Mouse (Mus musculus): Measurements from ENCODE around the gene Slitrk6. TPM values are rescaled to one million over a fixed set of nuclear protein-coding genes. Genes with fewer than 3 reads are reported as not detected.

Slitrk6 gene
- polyA plus RNA-seq (2016; fragmentation: Nextera tagmentation; extraction: Ambion mirVana), result 2.4 and 2.7 TPM in 2 replicates

- H3K4me3 ChIP-seq, result 0 out of 2 replicates have a peak within 1 kb of the TSS, but pooled peaks have one; percentile 13
- no peaks in the 10 kb centered on the region for H3K36me3 ChIP-seq
- H3K9ac ChIP-seq, result no peak within 1 kb of the TSS
- H3K4me2 ChIP-seq (replicated peaks), result peak within 1 kb of the TSS; percentile 41
- peak; percentile 70; the same call in 1 of the 2 replicates for ATAC-seq (ENCODE audit: low FRiP score, low read depth)
- H3K9me3 ChIP-seq, result no peaks in the 10 kb centered on the region
- WGBS, result 46% methylated on average over 11 of the region's 11 CpGs
- no peaks in the 10 kb centered on the region for H3K4me1 ChIP-seq
- no peaks in the 10 kb centered on the region for H3K27me3 ChIP-seq (replicated peaks)
- no peak within 1 kb of the TSS for H3K27ac ChIP-seq
Observed at GRCm38 (mm10) chr14:110754484-110755307, at the start of gene Slitrk6. Gene Slitrk6 (minus strand): TSS chr14:110755149.

DNA sequence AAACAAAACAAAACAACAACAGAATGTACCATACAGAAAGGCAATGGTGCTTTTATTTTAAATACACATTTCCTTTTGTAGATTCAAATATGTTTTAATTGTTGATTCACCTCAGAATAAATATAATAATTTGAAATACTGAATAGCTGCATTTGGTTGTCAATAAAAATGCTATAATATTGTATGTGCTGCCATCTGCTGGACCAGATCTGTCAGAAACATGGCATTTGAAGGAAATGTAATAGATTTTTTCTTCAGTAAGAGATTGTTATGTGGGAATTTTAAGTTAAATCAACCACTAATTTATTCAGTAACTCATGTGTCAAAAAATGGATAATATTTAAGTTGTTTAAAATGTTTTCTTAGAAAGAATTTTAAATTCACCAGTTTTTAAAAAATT lies 22.6 kb upstream of the Slitrk6 start:
- Histone ChIP-seq H3K27ac (no peak overlapping the region), H3K4me3 (no peak overlapping the region), H3K36me3 (no peaks in the 10 kb centered on the region)

DNA sequence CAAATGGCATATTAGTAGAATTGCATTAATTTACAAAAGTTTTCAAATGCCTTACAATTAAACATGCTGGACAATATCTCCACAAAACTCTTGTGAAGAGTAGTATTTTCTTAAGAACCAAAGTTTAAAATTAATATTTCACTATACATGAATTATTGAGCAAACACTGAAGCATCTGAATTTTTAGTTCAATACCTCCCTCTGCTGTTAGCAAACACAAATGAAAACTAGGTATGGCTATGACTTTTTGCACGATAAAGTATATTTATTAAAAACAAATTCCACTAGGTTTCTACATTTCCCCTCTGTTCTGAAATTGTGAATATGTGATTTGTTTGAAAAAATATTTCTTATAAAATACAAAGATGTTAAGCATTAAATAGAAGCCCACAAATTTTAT lies 15.7 kb upstream of the Slitrk6 start:
- Histone ChIP-seq H3K27ac (no peak overlapping the region), H3K36me3 (no peaks in the 10 kb centered on the region), H3K4me1 (no peaks in the 10 kb centered on the region), H3K4me3 (no peak overlapping the region), H3K27me3 (replicated peaks) (no peaks in the 10 kb centered on the region), H3K4me2 (replicated peaks) (no peak overlapping the region), H3K9me3 (no peaks in the 10 kb centered on the region), H3K9ac (no peak overlapping the region)
- no peak for ATAC-seq (ENCODE audit: low FRiP score, low read depth)
- 88% methylated on average over 1 of the region's 1 CpGs for WGBS

More for the DNA sequence above, 22.6 kb upstream of the Slitrk6 start:
- Histone ChIP-seq H3K4me2 (replicated peaks) (no peak overlapping the region), H3K9me3 (no peaks in the 10 kb centered on the region), H3K27me3 (replicated peaks) (no peaks in the 10 kb centered on the region), H3K9ac (no peak overlapping the region), H3K4me1 (no peaks in the 10 kb centered on the region)
- ATAC-seq (ENCODE audit: low FRiP score, low read depth), result no peak

DNA sequence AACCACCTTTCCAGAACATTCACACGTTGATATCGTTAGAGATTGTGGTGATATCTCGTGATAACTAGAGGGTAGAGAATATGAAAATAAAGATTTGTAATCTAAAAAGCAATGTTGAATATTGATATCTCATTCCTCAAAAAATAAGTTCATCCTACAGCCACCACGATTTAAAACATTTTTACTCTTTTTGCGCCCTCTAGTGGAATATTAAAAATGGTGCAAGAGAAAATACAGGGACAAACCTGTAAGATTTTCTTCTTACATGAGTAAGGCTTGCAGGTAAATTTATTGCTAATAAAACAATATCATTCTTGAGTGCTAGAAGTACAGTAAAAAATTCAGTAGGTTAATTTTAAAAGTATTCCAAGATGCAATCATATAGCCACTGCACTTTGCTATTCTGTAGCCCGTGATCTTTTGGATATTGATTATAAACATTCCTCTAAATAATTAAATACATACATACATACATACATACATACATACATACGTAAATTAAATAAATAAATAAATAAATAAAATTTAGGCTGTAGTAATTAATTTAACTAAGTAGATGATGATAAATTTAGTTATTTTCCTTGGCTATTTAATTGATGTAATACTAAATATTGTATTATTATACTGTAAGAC lies 7.8 kb upstream of the Slitrk6 start:
- H3K27ac ChIP-seq, result no peak overlapping the region
- H3K9ac ChIP-seq, result no peak overlapping the region
- 20% methylated on average over 7 of the region's 7 CpGs for WGBS
- H3K4me1 ChIP-seq, result no peaks in the 10 kb centered on the region
- H3K4me3 ChIP-seq, result no peak overlapping the region
- H3K9me3 ChIP-seq, result no peaks in the 10 kb centered on the region
- H3K36me3 ChIP-seq, result no peaks in the 10 kb centered on the region
- ATAC-seq (ENCODE audit: low FRiP score, low read depth), result no peak
- no peak overlapping the region for H3K4me2 ChIP-seq (replicated peaks)
- H3K27me3 ChIP-seq (replicated peaks), result no peaks in the 10 kb centered on the region

- Histone ChIP-seq H3K4me1 (no peaks in the 10 kb centered on the region), H3K9me3 (no peaks in the 10 kb centered on the region), H3K27ac (no peak overlapping the region), H3K9ac (no peak overlapping the region), H3K36me3 (no peaks in the 10 kb centered on the region), H3K4me3 (no peak overlapping the region), H3K27me3 (replicated peaks) (no peaks in the 10 kb centered on the region), H3K4me2 (replicated peaks) (no peak overlapping the region)
- ATAC-seq (ENCODE audit: low FRiP score, low read depth), result no peak
- WGBS, result 67% methylated on average over 1 of the region's 1 CpGs
Observed at GRCm38 (mm10) chr14:110760909-110761308, 6.0 kb upstream of the Slitrk6 start.

DNA sequence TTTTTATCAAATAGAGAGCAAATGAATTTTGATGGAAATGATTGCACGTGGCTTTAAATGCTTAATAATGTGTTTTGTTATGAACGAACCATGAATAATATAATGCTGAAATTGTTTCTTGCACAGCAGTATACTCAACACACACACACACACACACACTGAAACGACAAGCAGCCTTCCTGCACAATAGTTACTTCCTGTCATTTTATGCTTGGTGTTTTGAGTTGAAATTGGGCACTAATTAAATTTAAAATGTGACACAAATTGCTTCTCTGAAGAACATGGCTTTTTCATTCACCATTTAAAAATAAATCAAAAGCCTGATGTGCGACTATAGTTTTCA lies 330 bp upstream of the Slitrk6 start:
- Histone ChIP-seq H3K27me3 (replicated peaks) (no peaks in the 10 kb centered on the region), H3K9me3 (no peaks in the 10 kb centered on the region), H3K4me2 (replicated peaks) (peak overlapping the region; percentile 41; the same call in 1 of the 2 replicates), H3K36me3 (no peaks in the 10 kb centered on the region), H3K9ac (no peak overlapping the region), H3K4me1 (no peaks in the 10 kb centered on the region), H3K4me3 (no peak overlapping the region), H3K27ac (no peak overlapping the region)
- ATAC-seq (ENCODE audit: low FRiP score, low read depth), result no peak
- WGBS, result 61% methylated on average over 4 of the region's 4 CpGs

- no peak overlapping the region for H3K9ac ChIP-seq
- H3K9me3 ChIP-seq, result no peaks in the 10 kb centered on the region
- H3K36me3 ChIP-seq, result no peaks in the 10 kb centered on the region
- peak; percentile 93 for ATAC-seq (ENCODE audit: low FRiP score, low read depth)
- no peak overlapping the region for H3K27ac ChIP-seq
- 17% methylated on average over 7 of the region's 7 CpGs for WGBS
- no peak overlapping the region for H3K4me2 ChIP-seq (replicated peaks)
- H3K4me1 ChIP-seq, result no peaks in the 10 kb centered on the region
- H3K27me3 ChIP-seq (replicated peaks), result no peaks in the 10 kb centered on the region
- H3K4me3 ChIP-seq, result no peak overlapping the region
Observed at GRCm38 (mm10) chr14:110739861-110740260, 15.1 kb downstream of the Slitrk6 start.

GRCm38 (mm10) chr14:110739368-110739767 lies 15.6 kb downstream of the Slitrk6 start:
- no peaks in the 10 kb centered on the region for H3K9me3 ChIP-seq
- no peak overlapping the region for H3K9ac ChIP-seq
- WGBS, result 52% methylated on average over 1 of the region's 1 CpGs
- no peaks in the 10 kb centered on the region for H3K27me3 ChIP-seq (replicated peaks)
- H3K36me3 ChIP-seq, result no peaks in the 10 kb centered on the region
- no peaks in the 10 kb centered on the region for H3K4me1 ChIP-seq
- no peak overlapping the region for H3K4me3 ChIP-seq
- no peak overlapping the region for H3K4me2 ChIP-seq (replicated peaks)
- H3K27ac ChIP-seq, result no peak overlapping the region
- ATAC-seq (ENCODE audit: low FRiP score, low read depth), result no peak

DNA sequence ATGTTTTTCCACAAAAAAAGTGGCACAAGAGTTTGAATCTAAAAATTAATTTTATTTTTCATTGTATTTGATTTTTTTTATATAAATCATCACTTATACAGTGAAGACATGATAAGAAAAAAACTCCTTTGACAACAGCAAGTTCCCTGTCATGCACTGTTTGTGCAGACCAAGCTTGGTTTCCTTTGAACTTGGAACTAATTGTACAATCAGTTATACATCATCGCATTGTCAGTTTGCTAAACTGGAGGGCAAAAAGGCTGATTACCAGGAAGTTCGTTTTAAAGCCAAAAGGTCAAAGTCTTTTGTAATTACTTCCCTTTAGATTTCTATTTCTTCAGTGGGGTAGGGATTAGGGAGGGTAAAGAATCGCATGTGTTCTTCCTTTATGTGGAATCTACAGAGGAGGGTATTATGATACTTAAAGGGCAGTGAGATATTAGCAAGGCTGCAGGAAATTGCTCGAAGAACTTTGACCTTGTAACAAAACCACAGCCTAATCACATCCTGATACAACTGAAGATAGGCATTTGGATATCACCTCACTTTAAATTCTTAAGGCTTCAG lies 26.5 kb downstream of the Slitrk6 start:
- Histone ChIP-seq H3K4me3 (no peak overlapping the region), H3K4me1 (peaks cover 7% of the 10 kb centered on the region), H3K4me2 (replicated peaks) (no peak overlapping the region), H3K36me3 (no peaks in the 10 kb centered on the region), H3K27me3 (replicated peaks) (no peaks in the 10 kb centered on the region), H3K9ac (no peak overlapping the region), H3K9me3 (no peaks in the 10 kb centered on the region), H3K27ac (no peak overlapping the region)
- 29% methylated on average over 4 of the region's 4 CpGs for WGBS
- no peak for ATAC-seq (ENCODE audit: low FRiP score, low read depth)

DNA sequence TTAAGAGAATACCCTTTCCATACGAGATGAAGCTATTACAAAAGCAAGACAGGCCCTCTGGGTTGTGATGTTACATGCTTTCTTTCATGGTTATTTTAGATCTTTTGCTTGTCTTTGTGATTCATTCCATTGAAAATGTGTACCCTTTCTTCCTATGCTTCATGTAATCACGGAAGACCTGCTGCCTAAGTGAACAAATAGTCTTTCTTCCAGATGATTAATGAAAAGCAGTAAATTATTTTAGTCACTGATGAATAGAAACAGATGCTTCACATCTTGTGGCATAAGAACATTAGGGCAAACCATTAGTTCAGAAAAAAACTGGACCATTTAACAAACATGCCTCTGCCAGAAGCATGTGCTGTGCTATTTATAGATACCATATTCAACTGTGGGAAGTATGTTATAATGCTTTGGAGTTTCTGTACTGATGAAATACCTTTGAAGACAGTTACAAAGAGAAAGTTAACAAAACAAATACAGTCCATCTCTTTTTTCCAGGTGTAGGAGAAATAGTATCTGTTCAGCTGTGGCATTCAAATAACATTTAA lies 30.8 kb downstream of the Slitrk6 start:
- 1% methylated on average over 2 of the region's 2 CpGs for WGBS
- H3K36me3 ChIP-seq, result no peaks in the 10 kb centered on the region
- no peak overlapping the region for H3K4me2 ChIP-seq (replicated peaks)
- H3K9me3 ChIP-seq, result no peaks in the 10 kb centered on the region
- peak; percentile 56 for ATAC-seq (ENCODE audit: low FRiP score, low read depth)
- peaks cover 3% of the 10 kb centered on the region; the same call in 1 of the 2 replicates for H3K27me3 ChIP-seq (replicated peaks)
- no peak overlapping the region for H3K9ac ChIP-seq
- H3K27ac ChIP-seq, result no peak overlapping the region
- H3K4me3 ChIP-seq, result no peak overlapping the region
- H3K4me1 ChIP-seq, result peaks cover 7% of the 10 kb centered on the region

Data from neural tube, embryonic 12.5 days (tissue).